Mouse (Mus musculus) olfactory bulb, adult 2 months (tissue): ENCODE measurements around the gene Rundc3a.

ENCODE experiments used
- CTCF ChIP-seq: fragments of 200-500 bp; IDR thresholded peaks from 2 replicates; pipeline ENCODE4 v1.5.1; 2012; ENCODE audit warnings: low read depth, mild to moderate bottlenecking, low read length, moderate library complexity; ENCODE audit not compliant: insufficient read depth
- POLR2A ChIP-seq: fragments of 200-500 bp; IDR thresholded peaks from 2 replicates; pipeline ENCODE4 v1.6.1; 2012; ENCODE audit warnings: mild to moderate bottlenecking, low read depth, low read length, moderate library complexity; ENCODE audit not compliant: insufficient read depth

DNA sequence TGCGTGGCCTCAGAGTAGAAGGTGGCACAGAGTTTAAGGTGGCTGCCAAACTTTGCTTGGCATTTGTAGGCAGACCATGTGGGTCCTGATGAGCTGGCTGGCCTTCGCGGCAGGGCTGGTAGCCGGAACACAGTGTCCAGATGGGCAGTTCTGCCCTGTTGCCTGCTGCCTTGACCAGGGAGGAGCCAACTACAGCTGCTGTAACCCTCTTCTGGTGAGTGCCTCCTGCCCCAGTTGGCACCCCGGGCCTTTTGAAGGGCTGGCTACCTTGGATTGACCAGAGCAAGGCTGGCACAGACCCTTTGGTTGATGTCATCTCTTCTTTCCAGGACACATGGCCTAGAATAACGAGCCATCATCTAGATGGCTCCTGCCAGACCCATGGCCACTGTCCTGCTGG lies 39.7 kb downstream of the Rundc3a start:
- TF ChIP-seq CTCF (no peak), POLR2A (no peak)
